Mouse (Mus musculus) testis, postnatal 14 days (tissue): ENCODE measurements around the gene Frzb.
"Not testable (repeated sequence)": the region's sequence is repeated elsewhere in the genome, so short reads cannot be mapped to it uniquely, and the experiment has no call there.

Experiments used
- DNase-seq: peaks from one replicate; pipeline ENCODE4 v3.0.0; 2021; ENCODE audit warnings: low spot score

The Frzb gene

DNA sequence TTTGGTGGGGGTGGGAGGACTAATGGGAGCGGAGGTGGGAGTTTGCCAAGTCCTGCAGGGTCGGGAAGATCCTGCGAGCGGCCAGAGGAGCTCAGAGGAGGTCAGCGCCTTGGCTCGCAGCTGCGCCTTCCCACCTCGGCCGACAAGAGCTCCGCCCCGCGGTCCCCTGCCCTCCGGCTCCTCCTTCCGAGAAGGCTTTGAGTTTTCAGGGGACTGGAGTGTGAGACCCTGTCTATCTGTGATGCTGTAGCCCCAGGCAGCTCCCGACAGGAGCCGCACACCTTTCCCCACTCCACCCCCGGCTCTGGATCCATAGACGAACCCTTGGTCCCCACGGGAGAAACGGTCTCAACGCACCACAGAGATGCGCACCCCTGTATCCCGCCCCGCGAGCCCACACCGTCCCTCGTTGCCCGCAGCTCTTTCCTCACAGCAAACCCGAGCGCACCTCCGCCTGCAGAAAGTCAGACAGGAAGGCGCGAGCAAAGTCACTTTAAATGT lies at the start of gene Frzb:
Frzb (minus strand) TSS at position 335 of the 501 bp plus-strand sequence.
- peak; percentile 62 for DNase-seq

DNA sequence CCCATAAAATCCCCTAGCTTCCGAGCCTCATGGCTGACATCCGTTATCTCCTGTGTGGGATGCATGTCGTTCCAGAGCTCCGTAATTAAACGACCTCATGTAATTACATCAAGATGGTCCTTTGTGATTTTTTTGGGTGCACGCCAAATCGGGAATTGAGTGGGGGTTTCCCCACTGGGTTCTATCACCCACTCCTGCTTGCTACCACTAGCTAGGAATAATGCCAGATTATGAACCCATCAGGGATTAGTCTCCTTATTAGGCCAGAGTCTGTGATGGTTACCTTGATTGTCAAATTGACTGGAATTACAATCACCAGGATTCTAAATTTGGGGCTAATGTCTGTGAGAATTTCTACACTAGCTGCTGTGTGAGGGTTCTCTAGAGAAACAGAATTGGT lies 47.9 kb upstream of the Frzb start:
- DNase-seq, result not testable (repeated sequence)

DNA sequence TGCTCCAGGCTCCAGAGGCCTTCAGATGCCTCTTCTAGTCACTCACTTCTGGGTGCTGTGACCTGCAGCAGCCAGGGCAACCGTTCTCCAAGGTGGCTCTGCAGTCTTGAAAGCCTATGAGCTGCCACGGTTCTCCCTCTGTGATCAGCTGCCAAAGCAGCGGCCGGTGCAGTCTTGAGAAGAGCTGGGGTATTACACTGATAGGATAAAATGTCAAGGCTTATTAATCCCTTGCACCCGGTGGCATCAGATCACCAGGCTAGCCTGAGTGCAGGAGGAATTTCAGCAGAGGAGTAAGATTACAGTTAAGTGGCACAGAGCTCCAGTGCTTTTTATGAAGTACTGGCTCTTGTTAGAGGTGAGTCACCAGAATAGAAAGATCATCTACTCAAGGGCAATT lies 39.4 kb upstream of the Frzb start:
- DNase-seq, result no peak

DNA sequence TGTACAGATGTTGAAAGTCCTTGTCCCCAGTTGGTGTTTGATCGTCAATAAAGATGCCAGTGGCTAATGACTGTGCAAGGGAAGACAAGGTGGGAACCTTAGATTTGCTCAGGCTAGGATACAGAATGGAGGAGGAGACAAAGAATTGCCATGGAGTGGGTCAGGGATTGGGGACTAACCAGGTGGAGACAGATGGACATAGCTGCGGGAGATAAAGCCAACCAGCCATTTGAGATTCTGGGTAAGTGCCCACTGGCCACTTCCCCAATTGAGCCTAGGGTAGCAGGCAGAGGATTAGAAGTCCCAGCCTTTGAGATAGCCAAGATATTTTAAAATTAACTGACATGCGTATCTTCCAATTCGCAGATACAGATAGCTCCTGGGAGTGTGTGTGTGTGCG lies 37.5 kb upstream of the Frzb start:
- no peak for DNase-seq

DNA sequence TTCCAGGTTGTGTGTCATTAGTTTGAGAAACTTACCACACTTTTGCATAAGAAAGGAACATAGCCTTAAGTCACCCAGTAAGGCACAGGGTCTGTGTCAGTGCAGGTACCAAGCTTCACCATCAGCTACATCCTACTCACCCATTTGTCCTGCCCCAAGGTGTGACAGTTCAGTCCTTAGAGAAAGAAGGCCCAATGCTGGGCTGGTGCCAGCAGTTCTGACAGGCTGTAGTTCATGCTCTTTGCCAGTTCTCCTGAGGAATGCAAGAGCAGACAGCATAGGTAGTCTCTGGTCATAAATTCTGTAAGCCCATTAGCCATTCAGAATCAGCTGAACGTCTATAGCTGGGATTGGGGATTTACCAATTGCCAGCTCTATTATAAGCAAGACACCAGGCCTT lies 28.4 kb upstream of the Frzb start:
- DNase-seq, result no peak

DNA sequence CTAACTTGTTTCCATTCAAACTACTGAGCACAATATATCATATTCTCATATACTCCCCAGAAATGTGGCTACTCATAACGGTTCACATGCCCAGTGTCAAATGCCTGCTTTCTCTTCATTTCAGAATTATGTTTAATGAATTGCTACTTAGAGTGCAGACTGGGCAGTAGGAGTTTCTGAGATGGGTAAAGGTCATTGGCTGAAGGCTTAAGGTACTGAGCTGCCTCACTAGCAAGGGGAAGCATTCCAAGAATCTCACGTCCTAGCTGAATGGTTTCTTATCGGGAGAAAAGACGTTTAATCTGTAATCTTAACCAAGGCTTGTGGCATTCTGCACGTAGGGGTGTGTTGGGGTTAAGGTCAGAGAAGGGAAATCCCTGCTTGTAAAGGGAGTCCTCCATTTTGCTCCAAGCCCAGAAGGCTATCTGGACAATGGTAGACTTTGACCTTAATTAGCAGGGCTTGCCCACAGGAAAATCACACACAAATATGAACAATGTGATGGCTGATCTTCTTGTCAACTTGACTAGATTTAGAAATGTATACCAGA lies 26.9 kb upstream of the Frzb start:
- DNase-seq, result no peak

DNA sequence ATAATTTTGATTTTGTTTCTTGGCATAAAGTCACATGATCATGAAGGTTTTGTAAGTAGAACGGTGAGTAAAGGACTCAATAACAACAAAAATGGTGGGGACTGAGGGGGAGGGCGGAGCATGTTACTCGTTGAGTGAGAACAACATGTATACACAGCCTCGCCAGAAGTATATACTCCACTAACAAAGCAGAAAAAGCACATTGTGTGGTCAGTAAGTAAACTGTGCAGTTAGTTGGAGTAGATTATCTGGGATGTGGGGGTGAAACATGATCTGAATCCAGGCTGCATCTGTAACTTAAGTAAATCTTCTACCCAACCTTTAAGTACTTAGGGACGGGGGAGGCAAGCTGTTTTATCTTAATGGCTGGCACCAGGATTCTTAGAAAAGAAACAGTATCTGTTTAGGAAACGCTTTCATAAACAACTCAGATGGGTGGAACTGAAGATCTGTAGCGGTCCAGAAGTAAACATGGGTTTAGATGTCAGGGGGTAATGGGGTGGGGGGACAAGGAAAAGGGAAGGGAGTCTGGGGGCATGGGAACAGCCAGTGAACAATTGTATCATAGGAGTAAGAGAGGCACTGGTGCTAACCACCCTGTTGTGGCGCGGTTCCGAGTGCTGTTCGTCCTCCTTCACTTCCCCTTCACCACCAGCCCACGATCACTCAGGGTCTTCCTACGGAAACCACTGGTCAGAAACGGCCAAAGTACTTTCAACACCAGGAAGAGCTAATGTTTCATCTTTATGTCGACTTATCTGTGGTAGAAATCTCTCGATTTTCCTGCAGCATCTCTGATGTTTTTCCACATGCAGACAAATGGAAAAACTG lies 18.8 kb upstream of the Frzb start:
- no peak for DNase-seq

DNA sequence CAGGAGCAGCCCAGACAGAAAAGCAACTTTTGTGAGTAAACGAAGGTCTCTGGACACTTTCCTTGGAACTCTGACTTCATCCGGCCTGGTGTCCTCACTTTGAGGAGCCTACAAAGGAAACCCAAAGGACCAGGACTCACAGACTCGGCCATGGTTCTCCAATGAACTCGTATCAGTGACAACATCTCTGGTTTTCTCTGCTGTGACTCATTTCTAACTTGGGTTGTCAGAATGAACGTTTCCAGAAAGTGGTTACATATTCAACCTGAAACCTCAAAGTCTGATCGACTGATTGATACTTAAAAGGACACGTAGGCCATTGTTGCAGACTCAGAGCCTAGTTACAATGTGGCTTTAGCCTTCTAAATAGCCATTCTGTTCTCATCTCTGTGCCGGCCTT lies 14.4 kb upstream of the Frzb start:
- DNase-seq, result peak; percentile 25

DNA sequence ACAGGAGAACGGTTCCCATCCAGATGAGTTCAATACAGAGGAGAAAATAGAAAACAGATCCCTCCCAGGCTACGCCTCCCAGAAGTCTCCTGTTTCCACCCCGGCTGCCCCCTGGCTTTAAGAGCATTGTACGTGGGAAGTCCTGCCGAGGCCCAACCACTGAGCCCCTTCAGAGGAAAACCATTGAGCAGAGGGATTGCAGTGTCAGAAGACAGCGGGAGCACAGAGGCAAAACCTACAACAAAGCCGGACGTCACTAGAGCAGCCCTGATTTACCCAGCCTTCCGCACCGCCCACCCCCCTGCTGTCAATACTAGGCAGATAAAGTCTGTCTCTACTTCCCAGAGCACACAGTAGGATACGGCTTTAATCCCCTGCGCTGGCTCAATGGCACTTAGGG lies 806 bp upstream of the Frzb start:
- no peak for DNase-seq

DNA sequence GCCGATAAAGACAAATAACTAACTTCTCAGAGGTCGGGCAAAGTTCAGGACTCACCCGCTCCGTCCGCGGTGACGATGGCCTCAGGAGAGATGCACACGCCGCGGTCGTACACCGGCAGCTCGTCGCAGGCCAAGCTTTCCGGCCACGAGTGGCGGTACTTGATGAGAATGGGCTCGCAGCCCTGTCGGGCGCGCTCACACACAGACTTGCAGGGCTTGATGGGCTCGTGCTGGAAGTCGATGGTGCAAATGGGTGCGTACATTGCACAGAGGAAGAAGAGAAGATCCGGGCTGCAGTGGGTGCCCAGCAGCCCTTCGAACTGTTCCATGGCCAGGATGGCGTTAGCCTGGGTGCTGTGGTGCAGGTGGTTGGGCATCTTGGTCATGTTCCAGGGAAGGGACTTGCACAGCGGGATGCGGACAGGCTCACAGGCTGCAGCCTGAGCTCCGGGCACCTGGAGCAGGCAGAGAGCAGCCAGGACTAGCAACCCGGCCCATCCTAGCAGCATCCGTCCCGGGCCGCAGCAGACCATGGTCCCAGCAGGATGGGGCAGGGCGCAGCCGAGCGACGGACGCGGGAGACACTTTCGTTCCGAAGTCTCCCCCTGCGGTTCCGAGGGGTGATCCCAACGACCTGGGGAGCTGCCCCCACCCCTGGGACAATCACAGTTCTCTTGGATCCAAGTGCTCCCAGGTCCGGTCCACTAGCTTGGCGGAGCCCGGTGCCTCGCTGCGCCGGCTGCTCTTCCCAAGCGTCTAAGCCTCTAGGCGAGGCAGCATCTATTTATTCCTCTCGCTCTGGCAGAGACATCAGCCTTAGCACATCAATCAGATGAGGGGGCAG lies 895 bp downstream of the Frzb start:
- DNase-seq, result peak; percentile 12

DNA sequence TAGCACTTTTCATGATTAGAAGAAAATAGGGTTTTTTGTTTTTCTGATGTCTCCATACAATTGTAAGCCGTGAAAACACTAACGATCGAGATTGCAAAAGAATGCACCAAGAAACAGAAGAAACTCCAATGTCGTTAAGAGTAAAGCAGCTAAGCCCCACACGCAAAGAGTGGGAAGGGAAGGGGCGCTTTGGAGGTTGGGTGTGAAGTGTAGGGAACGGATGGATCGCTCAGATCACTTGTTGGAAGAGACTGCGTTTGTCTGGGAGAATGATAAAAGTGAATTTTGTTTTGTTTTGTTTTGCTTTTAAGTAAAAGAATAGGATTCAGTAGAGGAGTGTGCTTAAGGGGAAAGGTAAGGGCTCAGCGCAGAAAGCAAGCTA lies 1.5 kb downstream of the Frzb start:
- DNase-seq, result no peak

DNA sequence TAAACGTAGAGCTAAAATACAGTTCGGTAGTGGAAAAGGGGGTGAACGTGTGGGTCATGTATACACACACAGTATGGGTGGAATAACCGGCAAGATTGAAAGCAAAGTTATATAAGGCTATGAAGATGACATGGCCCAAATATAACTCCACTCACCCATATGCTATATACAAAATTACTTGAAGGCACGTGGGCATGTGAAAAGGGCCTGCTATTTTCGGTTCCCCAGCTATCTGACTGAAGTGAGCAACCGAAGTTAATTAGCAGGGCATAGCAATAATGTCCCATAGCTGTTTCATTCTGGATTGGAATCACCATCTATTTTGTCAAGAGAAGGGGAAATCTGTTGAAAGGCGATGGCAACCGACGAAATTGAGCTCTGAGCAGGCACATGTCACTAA lies 1.9 kb downstream of the Frzb start:
- DNase-seq, result no peak

DNA sequence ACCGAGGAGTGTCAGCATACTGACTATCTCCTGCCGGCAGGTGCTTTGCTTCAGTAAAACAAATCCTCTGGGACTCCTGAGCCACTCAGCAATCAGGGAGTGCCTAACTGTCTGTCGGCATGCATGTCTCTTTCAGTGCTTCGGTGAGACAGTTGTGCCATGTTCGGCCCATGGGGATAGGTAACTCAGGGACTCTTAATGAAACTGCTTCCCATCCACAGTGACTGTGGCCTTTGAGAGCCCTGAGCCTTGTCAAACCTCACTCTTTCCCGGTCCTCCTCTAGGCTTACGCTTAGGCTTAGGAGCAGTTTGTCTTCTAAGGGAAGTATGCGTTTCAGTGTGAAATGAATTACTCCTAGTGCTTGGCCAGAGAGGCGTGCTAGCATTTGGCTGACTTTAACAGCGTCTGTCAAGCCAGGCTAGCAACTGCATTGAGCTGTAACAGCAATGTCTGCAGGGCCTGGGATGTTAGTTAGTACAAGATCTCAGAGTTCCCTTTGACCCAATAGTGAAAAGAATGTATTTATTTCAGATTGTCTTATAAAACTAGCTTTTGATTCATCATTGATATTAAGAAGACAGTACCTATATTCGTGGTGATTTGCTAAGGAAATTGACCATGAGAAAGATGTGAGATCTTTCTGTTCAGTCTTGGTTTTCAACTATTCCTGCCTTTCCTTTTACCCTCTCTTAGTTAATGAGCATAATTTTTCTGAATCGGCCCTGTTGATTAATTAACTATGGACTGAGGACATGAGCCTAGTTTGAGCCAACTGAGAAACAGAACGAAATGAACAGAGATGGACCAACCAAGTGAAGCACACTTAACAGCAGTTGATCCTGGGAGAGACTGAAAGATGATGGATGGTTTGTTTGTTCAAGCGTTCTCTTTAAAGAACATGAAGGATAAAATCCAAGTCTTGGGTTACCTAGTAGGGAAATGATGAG lies 2.7 kb downstream of the Frzb start:
- DNase-seq, result no peak

DNA sequence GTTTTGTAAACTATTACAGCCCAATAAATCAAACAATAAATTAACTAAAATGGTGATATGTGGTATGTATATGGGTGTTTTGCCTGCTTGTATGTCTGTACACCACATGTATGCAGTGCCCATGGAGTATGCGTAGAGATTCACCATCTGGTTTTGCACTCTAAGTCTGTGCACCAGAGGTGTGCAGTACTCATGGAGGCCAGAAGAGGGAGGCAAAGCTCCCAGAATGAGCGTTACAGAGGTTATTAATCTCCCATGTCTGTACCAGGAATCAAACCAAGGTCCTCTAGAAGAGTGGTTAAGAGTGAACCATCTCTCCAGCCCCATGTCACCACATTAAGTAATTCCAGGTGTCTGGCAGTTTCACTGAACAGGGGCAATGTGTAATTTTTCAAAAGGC lies 3.5 kb downstream of the Frzb start:
- no peak for DNase-seq

DNA sequence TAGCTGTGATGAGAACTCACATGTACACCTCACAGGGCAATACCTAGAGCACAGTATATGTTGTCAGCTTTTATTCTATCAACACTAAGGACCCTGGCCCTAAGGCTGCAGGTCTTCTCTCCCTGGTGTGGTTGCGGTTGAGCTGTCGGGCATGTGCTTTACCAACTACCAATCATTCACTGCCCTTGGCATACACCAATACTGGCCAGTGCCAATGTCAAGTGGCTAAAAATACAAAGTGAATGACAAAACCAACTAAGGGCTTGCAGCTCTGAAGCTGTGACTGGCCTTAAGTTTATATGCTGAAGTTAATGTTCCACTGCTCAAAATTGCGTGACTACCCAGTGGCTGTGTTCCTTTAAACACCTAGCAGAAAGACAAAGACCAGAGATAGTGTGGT lies 6.0 kb downstream of the Frzb start:
- DNase-seq, result no peak

DNA sequence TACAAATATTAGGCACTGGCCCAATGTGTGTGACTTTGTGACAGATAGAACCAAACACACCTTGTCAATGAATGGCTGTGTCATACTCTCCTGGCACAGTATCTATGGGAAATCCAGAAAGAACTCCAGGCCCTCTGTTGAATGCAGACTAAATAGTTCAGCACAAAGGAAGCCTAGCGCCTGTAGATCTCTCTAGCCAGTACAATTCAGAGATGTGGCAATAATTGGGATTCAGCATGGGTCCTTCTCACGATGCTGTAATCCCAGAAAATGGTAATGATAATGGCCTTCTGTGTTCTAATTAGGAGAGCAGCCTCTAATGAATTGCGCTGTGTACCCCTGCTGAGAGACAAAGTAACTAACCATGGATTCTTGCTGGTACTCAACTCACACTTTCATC lies 8.6 kb downstream of the Frzb start:
- DNase-seq, result no peak

DNA sequence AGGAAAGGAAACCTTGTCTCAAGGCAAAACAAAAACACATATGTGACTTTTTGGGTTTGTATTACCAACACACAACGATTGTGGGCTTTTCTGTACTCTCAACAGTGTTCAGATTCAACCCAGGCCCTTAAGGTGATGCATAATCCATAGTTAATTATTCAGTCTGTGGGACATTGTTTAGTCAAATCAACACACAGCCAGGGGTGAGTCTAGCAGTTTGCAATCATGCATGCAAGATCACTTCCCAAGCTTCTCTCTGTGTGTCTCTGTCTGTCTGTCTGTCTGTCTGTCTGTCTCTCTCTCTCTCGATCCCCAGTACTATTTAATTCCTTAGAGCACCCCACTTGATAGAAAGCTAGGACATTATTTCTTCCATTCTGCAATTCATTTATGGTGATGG lies 10.0 kb downstream of the Frzb start:
- no peak for DNase-seq

DNA sequence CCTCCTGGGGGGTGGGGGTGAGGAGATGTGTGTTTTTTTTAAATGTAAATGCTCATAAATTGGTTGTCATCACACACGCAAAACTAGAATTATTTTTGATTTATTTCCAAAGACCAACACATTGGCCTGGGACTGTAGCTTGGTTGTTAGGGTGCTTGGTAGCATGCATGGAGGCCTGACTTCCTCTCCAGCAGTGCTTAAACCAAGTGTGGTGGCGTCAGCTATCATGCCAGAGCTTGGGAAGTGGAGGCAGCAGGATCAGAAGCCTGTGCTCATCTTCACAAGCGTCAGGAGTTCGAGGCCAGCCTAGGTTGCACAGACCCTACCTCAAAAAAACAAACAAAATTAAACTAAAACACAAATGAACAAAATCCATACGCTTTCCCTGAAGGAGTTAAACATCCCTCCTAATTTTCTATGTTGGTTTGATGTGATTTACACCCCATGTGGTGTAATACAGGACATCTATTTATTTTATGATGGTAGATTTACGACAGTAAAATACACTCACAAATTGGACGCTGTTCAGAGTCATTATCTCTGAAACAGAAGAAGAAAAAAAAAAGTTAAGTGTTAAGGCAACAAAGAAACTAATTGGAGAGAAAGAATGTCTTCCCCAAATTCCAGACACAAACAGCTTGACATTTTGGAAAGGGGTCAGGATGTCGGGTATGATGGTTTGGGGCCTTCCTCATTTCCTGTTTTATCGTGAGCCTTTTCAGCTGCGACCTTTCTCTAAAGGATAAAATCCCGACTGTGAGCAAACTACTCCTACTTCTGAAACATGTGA lies 12.4 kb downstream of the Frzb start:
- no peak for DNase-seq

DNA sequence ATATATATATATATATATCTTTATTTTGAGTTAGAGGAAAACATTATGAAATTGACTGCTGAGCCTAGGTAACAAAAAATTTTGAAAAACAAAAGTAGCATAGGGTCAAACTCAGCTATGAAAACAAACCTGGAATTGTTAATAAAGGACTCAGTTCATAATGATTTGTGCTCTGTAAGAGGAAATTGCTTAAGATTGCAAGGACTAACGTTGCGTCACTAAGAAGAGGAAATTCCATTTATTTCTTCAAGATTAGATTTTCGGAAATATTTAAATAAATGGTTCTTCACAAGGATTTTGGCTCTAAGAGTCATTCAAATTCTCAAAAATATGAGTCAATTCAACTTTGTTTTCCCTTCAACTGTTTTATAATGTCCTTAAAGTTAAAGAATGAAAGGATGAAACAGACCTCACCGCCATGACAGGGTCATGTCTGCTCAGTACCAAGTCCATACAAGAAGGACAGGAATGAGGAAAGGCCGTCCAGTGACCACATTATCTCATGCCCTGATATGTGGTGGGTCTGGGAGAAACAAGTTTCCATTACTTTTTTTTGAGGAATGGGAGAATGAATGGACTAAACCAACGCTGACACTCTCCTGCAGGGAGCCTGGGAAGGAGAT lies 14.1 kb downstream of the Frzb start:
- DNase-seq, result no peak

DNA sequence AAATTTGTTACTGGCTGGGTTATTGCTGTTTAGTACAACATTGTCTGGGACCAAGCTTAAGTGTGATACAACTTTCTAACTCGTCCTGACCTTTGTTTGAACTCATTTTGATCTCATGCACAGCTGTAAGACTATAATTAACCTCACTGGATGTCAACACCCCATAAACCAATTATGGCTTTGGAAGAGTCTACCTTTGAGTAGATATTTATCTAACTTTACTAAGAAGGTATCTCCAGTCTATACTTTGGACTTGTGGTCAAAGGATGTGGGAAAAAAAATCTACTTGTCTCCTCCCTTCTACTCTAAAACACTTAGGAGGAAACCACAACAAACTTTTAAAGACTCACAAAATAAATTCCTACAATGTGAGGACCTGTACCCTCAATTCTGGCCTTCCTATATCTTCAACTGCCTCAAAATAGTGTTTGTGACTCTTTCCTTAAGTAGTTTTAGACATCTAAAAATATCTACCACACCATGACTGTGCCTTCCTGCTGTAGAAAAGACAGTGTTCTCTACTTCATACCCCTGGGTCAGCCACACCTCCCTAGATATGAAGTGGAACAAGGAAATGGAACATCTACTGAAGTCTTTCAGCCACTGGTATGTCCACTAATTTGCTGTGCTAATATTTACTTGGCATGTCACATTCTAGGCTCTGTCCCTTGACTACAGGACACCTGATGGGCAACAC lies 16.9 kb downstream of the Frzb start:
- no peak for DNase-seq
